Mouse (Mus musculus) WW6 (cell line): Measurements from ENCODE around the gene Hes7.

Experiments
- DNase-seq: peaks from one replicate; pipeline ENCODE4 v3.0.0-alpha.2; 2013; ENCODE audit warnings: low read depth, low spot score

Gene Hes7

GRCm38 (mm10) chr11:69117737-69118695 is 2.2 kb upstream of the Hes7 start:
- no peak for DNase-seq

DNA sequence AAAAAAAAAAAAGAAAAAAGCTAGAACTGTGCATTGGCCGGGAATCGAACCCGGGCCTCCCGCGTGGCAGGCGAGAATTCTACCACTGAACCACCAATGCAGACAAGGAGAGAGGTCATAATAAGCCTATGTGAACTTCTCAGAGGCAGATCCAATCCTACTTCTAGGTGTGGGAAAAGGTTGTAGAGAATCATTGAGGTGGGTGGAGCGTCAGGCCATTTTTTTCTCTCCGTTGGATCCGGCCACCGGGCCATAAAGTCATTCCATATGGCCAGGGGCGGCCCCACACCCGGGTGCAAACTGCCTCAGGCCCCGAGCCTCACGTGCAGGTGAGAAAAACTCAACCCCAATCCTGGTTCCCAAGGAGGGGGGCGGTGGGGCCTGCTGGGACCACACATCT is 1.4 kb upstream of the Hes7 start:
- DNase-seq = peak; percentile 80

GRCm38 (mm10) chr11:69119446-69120155 is 603 bp upstream of the Hes7 start:
- DNase-seq = no peak

DNA sequence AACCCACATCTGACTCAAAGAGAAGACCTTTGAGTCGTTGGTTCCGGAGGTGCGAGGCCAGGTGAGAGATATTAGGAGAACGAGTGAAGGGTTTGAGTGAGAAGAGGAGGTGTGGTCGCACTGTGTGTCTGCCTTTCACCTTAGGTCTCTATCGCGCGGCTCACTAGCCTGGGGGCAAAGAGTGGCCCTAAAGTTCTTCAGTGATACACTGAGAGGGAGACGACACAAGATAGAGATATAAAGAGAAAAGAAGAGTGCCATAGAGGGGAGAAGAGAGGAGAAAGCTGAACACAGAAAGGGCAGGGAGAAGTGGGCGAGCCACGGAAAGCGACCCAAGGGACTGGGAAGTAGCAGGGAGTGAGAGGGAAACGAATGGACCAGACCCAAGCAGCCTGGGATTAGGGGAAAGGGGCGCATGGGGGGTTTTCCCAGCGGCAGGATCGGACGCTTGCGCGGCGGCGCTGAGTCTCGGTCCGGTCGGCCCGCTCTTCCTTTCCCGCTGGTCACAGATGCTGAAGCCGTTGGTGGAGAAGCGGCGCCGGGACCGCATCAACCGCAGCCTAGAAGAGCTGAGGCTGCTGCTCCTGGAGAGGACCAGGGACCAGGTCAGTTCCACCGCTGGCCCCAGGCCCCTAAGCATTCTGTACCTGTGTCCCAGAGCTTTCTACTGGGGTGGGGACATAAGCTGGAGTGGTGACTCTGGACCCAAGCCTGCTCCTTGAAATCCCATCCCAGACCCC is 967 bp downstream of the Hes7 start:
- DNase-seq = no peak

DNA sequence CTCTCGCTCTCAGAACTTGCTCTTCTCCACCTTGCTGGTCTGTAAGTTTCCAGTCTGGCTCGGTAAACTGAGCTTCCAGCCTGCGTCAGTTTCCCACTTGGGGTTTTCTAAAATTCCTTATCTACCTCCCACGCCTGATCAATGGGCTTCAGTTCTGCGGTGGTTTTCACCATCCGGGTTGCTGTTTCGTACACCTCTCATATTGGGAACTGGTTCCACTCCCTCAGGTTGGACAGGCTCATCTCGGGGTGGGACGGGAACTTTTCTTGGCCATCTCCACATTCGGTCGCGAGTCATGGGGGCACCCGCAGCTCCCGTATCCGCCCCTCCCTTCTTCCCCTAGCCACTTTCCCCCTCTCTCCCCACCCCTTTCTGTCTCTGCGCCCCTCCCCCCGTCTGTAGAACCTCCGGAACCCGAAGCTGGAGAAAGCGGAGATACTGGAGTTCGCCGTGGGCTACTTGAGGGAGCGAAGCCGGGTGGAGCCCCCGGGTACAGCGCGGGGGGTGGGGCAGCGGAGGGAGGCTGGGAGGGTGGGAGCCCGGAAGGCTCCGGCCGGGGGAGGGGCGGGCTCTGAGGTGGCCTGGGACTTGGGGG is 1.6 kb downstream of the Hes7 start:
- no peak for DNase-seq

DNA sequence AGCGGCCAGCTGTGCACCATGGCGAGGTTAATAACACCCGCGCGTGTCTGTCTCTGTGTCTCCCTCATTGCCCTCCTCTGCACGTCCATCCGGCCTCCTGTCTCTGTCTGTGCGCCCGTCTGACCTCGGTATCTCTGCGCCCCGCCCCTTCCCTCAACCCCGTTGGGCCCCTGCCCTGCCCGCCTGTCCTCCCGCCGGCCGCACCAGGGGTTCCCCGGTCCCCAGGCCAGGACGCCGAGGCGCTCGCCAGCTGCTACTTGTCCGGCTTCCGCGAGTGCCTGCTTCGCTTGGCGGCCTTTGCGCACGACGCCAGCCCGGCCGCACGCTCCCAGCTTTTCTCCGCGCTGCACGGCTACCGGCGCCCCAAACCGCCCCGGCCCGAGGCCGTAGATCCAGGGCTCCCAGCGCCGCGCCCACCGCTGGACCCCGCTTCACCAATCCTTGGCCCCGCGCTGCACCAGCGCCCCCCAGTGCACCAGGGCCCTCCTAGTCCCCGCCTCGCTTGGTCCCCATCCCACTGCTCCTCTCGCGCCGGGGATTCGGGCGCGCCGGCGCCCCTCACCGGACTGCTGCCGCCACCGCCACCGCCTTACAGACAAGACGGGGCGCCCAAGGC is 2.2 kb downstream of the Hes7 start, which contains the start of gene 9130213A22Rik:
TSS of gene 9130213A22Rik (minus strand) at position 254 of the 616 bp plus-strand sequence.
- peak; percentile 81 for DNase-seq

GRCm38 (mm10) chr11:69123056-69123692 is 3.0 kb downstream of the Hes7 start:
- DNase-seq = peak; percentile 78

- peak; percentile 82 for DNase-seq
These were observed 3.7 kb downstream of the Hes7 start for GRCm38 (mm10) chr11:69123693-69124497.

- peak; percentile 61 for DNase-seq
These were observed 4.3 kb downstream of the Hes7 start for GRCm38 (mm10) chr11:69124498-69124847.

GRCm38 (mm10) chr11:69125041-69125851 is 5.0 kb downstream of the Hes7 start:
- peak; percentile 89 for DNase-seq

GRCm38 (mm10) chr11:69125852-69125918 is 5.5 kb downstream of the Hes7 start, which contains the start of gene Aloxe3:
Gene Aloxe3 (plus strand): TSS chr11:69125896.
- DNase-seq = no peak

DNA sequence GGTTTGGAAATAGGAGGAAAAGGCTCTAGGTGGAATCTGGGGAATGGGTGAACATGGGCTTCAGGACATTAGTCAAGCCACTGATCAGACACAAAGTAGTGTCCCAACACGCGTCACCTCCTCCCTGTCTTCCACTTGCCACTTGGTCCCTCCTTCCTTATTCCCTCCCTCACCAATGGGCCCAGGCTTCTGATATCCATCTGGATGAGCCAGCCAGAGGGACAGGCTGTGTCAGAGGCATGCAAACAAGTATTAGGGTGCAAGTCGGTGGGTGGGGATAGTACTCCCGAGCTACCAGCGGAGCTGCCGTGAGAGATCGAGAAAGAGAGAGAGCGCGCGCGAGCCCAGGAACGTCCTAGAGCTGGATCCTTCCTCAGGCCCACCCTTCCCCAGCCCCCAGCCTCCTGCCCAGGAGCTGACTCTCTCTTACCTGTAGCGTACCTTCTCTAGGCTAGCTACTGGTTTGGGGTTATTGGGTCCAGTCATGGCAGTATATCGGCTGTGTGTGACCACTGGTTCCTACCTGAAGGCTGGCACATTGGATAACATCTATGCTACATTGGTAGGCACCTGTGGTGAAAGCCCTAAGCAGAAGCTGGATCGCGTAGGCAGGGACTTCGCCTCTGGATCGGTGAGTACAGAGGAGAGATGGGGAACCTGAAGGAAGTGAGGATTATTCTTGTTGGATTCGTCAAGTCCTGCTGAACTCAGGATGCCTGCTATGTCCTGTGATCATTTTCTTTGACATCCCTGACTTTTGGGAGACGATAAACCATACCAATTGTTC is 5.9 kb downstream of the Hes7 start:
- no peak for DNase-seq

- no peak for DNase-seq
These were observed 6.5 kb downstream of the Hes7 start for GRCm38 (mm10) chr11:69126706-69127095.

DNA sequence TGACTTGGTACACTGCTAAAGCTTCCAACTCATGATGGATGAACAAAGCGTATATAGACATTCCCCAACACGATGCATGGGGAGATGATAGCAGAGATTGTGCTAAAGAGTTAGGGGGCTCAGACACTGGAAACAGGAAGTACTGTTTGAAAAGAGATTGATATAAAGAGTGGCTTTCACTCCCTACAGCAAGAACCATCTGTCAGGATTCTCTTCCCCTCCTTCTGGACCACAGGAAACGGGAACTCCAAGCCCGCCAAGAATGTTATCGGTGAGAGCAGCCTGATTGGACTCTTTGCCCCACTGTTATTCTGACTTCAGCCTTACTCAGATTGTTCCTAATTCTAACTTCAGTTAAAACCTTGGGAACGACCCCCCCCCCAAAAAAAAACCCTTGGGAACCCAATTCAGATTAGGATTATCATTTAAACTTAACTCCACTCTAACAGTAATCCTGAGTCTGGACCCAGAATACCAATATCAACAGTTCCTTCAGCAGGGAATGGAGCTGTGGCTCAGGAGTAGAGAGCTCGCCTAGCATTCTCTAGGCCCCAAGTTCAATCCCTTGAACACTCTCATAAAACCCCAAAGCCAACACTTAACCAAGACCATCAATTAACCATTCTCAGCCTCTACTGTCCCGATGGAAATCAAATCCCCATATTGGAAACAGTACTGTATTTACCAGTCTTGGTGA is 8.4 kb downstream of the Hes7 start:
- DNase-seq = no peak

DNA sequence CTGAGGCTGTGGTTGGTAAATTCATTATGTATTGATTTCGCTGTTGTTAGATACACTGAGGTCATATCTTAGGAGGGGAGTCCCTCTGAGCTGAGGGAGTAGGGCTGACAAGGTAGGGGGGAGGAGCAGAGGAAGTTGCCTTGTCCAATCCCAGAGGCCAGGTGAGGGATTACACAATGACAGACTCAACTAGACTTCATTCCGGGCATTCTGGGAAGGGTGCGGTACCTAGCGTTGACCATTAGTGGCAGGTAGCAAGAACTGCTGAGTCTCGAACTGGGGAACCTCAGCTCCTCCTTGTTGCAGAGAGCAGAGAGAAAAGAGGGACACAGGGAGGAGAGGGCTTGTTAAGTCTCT is 13.3 kb downstream of the Hes7 start:
- no peak for DNase-seq

- DNase-seq = peak; percentile 90
These were observed 13.9 kb downstream of the Hes7 start for GRCm38 (mm10) chr11:69133923-69134621.

DNA sequence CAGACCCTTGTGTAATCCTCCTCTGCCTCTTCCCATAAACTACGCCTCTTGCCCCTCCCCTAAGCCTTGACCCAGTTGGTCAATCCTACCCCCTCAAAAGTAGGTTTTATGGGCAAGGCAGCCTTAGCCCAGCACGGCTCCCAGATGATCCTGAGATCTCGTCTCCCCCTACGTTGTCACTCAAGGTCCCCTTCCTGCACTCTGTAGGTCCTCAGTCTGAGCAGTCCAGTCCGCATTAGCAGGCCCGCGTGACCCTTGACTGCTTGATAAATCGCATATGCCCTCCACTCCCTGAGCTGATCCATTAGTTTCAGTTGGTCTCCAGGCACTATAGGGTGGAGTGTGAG is 14.4 kb downstream of the Hes7 start:
- DNase-seq = no peak

GRCm38 (mm10) chr11:69135361-69135760 is 15.2 kb downstream of the Hes7 start:
- DNase-seq = no peak
